Mouse (Mus musculus) midbrain, embryonic 11.5 days (tissue): ENCODE data around the gene Rad54l2. TPM values are rescaled to one million over a fixed set of nuclear protein-coding genes. Genes with fewer than 3 reads are reported as not detected.
A peak's percentile ranks its signal among the peaks of the same experiment; 100 is the strongest.

Experiments used
- ATAC-seq: fragments of 200-750 bp; cut with Nextera tagmentation; 2 replicates; pipeline ENCODE4 v1.8.0; 2017; ENCODE audit warnings: moderate TSS enrichment, moderate library complexity; ENCODE audit not compliant: low FRiP score
- DNase-seq: peaks from one replicate; pipeline ENCODE4 v3.0.0; 2015; ENCODE audit warnings: low spot score; ENCODE audit errors: missing footprints
- H3K27ac ChIP-seq: fragments of 300-500 bp; sonication (generic); 2 replicates; pipeline ENCODE4 v1.5.1; 2014; ENCODE audit warnings: low read depth, low read length
- H3K27me3 ChIP-seq: fragments of 300-500 bp; sonication (generic); 2 replicates; pipeline ENCODE4 v1.6.1; 2014; ENCODE audit warnings: mild to moderate bottlenecking, low read length, moderate library complexity, mixed read lengths; ENCODE audit not compliant: control insufficient read depth, insufficient read depth
- H3K36me3 ChIP-seq: fragments of 300-500 bp; sonication (generic); 2 replicates; pipeline ENCODE4 v1.6.1; 2014; ENCODE audit warnings: mild to moderate bottlenecking, low read length, moderate library complexity, mixed read lengths; ENCODE audit not compliant: control insufficient read depth, insufficient read depth
- H3K4me1 ChIP-seq: fragments of 300-500 bp; sonication (generic); 2 replicates; pipeline ENCODE4 v1.6.1; 2014; ENCODE audit warnings: low read length; ENCODE audit not compliant: control insufficient read depth, insufficient read depth
- H3K4me2 ChIP-seq: fragments of 300-500 bp; sonication (generic); 2 replicates; pipeline ENCODE4 v1.6.1; 2014; ENCODE audit warnings: mild to moderate bottlenecking, moderate library complexity
- H3K4me3 ChIP-seq: fragments of 300-500 bp; sonication (generic); 2 replicates; pipeline ENCODE4 v1.5.1; 2014; ENCODE audit warnings: low read depth, low read length
- H3K9ac ChIP-seq: fragments of 300-500 bp; sonication (generic); 2 replicates; pipeline ENCODE4 v1.6.1; 2014; ENCODE audit warnings: low read length
- H3K9me3 ChIP-seq: fragments of 300-500 bp; sonication (generic); 2 replicates; pipeline ENCODE4 v1.6.1; 2016; ENCODE audit warnings: low read length; ENCODE audit not compliant: control insufficient read depth
- WGBS: fragments of 180-500 bp; shearing (Covaris S2); extraction: QIAGEN DNeasy Blood & Tissue Kit; methylation state at CpG from one replicate; pipeline ENCODE4 v1.1.7; 2014; 5-methylcytosine and 5-hydroxymethylcytosine counted together
- polyA plus RNA-seq: library from polyadenylated mRNA; unstranded; fragments of >200 nt; fragmentation: Nextera tagmentation; extraction: Ambion mirVana; gene quantifications from 2 replicates; pipeline ENCODE4 v1.2.1, GENCODE M21; 2014

Rad54l2 gene
- polyA plus RNA-seq, 1 experiment from 2014 or later: 6.1 TPM

DNA sequence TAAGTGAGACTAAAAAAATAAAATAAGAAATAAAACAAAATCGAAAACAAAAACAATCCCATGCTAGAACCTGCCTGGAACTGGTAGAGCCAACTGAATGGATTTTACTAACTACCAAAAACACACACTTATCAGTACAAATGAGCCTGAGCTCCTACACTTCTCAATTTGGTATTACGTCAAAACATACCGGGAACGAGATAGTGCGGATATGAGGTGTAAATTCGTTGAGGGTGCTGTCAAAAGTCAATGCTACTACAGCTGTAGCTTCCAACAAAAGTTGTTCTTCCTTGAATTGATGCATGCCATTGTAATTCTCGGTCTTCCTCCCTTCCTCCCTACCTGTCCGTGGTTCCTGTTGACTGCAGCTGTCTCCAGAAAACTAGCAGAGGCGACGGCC, 369 bp upstream of the Rad54l2 start:
- Histone ChIP-seq H3K27ac (no peak overlapping the region), H3K36me3 (no peaks in the 10 kb centered on the region)

GRCm38 (mm10) chr9:106787979-106788811, 799 bp downstream of the Rad54l2 start:
- no peaks in the 10 kb centered on the region for H3K27me3 ChIP-seq
- no peaks in the 10 kb centered on the region for H3K9me3 ChIP-seq
- no peaks in the 10 kb centered on the region for H3K36me3 ChIP-seq
- peak overlapping the region; percentile 65 for H3K27ac ChIP-seq
- peak overlapping the region; percentile 95 for H3K9ac ChIP-seq
- H3K4me2 ChIP-seq: peak overlapping the region; percentile 79
- ATAC-seq (peak; percentile 38), DNase-seq (peak; percentile 90)
- 9% methylated on average over 23 of the region's 23 CpGs for WGBS
- peak overlapping the region; percentile 85 for H3K4me3 ChIP-seq
- peaks cover 6% of the 10 kb centered on the region; the same call in 1 of the 2 replicates for H3K4me1 ChIP-seq

More for the DNA sequence above, 369 bp upstream of the Rad54l2 start:
- H3K27me3 ChIP-seq: no peaks in the 10 kb centered on the region
- 19% methylated on average over 10 of the region's 10 CpGs for WGBS
- H3K4me1 ChIP-seq: peaks cover 6% of the 10 kb centered on the region; the same call in 1 of the 2 replicates
- peak; percentile 20; the same call in 1 of the 2 replicates for ATAC-seq
- H3K4me2 ChIP-seq: peak overlapping the region; percentile 79
- DNase-seq: peak; percentile 87
- H3K9ac ChIP-seq: peak overlapping the region; percentile 95
- peak overlapping the region; percentile 85 for H3K4me3 ChIP-seq
- H3K9me3 ChIP-seq: no peaks in the 10 kb centered on the region

GRCm38 (mm10) chr9:106785206-106785605, 3.8 kb downstream of the Rad54l2 start:
- no peaks in the 10 kb centered on the region for H3K9me3 ChIP-seq
- H3K27me3 ChIP-seq: no peaks in the 10 kb centered on the region
- 90% methylated on average over 3 of the region's 3 CpGs for WGBS
- DNase-seq (no peak), ATAC-seq (no peak)
- H3K4me3 ChIP-seq: no peak overlapping the region
- H3K36me3 ChIP-seq: no peaks in the 10 kb centered on the region
- peaks cover 6% of the 10 kb centered on the region; the same call in 1 of the 2 replicates for H3K4me1 ChIP-seq
- no peak overlapping the region for H3K27ac ChIP-seq
- no peak overlapping the region for H3K9ac ChIP-seq
- no peak overlapping the region for H3K4me2 ChIP-seq

GRCm38 (mm10) chr9:106783554-106783953, 5.4 kb downstream of the Rad54l2 start:
- Histone ChIP-seq H3K4me3 (no peak overlapping the region), H3K9me3 (no peaks in the 10 kb centered on the region), H3K4me2 (no peak overlapping the region), H3K27ac (no peak overlapping the region), H3K4me1 (peaks cover 6% of the 10 kb centered on the region; the same call in 1 of the 2 replicates), H3K9ac (no peak overlapping the region), H3K27me3 (no peaks in the 10 kb centered on the region), H3K36me3 (no peaks in the 10 kb centered on the region)
- 98% methylated on average over 2 of the region's 2 CpGs for WGBS
- DNase-seq: no peak
- ATAC-seq: no peak

DNA sequence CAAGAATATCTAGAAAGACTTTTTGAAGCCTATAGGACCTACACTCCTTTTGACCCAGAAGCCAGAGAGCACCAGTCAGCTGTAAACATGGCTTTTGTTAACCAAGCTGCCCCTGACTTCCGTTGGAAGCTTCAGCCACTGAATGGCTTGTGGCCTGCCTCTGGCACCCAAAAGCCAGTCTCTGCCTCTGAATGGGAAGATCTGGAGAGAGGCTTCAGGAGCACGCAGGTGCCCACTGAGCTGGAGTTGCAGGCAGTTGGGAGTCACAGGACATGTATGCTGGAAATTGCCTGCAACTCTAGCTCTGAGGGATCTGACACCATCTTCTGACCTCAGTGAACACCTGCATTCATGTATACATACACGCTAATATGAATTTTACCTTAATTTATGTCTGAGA, 8.9 kb downstream of the Rad54l2 start:
- Histone ChIP-seq H3K4me1 (no peaks in the 10 kb centered on the region), H3K27me3 (no peaks in the 10 kb centered on the region)
- 81% methylated on average over 3 of the region's 3 CpGs for WGBS

DNA sequence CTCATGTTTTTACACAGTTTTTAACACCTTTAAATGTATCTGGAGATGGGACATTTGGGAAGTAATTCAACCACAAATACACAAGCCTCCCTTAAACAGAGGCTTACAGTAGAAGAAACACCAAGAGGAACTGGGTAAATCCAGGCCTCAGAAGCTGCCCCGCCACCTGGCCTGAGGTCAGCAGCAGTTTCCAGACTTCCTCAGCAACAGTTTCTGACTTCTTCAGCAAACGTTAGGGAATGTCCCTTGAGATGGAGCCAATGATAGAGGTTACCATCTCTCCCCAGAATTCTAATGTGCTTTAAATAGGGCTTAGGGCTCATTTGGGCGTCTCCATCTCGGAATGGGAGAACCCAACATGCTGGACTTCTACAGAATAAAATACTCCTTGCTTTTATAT, 10.7 kb downstream of the Rad54l2 start:
- Histone ChIP-seq H3K9me3 (no peaks in the 10 kb centered on the region), H3K36me3 (no peaks in the 10 kb centered on the region), H3K4me2 (no peak overlapping the region), H3K27ac (no peak overlapping the region), H3K9ac (no peak overlapping the region), H3K27me3 (no peaks in the 10 kb centered on the region), H3K4me1 (no peaks in the 10 kb centered on the region), H3K4me3 (no peak overlapping the region)
- no peak for DNase-seq
- 83% methylated on average over 4 of the region's 4 CpGs for WGBS
- no peak for ATAC-seq

More for the DNA sequence above, 8.9 kb downstream of the Rad54l2 start:
- ATAC-seq (no peak), DNase-seq (no peak)
- no peak overlapping the region for H3K4me2 ChIP-seq
- H3K27ac ChIP-seq: no peak overlapping the region
- no peaks in the 10 kb centered on the region for H3K36me3 ChIP-seq
- no peaks in the 10 kb centered on the region for H3K9me3 ChIP-seq
- H3K4me3 ChIP-seq: no peak overlapping the region
- H3K9ac ChIP-seq: no peak overlapping the region

- no peaks in the 10 kb centered on the region for H3K4me1 ChIP-seq
- no peak overlapping the region for H3K4me3 ChIP-seq
- ATAC-seq (no peak), DNase-seq (no peak)
- H3K36me3 ChIP-seq: no peaks in the 10 kb centered on the region
- H3K27ac ChIP-seq: no peak overlapping the region
- no peaks in the 10 kb centered on the region for H3K9me3 ChIP-seq
- no peak overlapping the region for H3K4me2 ChIP-seq
- H3K9ac ChIP-seq: no peak overlapping the region
- H3K27me3 ChIP-seq: no peaks in the 10 kb centered on the region
- WGBS: 88% methylated on average over 3 of the region's 3 CpGs
Measured at GRCm38 (mm10) chr9:106777423-106777822, 11.6 kb downstream of the Rad54l2 start.

DNA sequence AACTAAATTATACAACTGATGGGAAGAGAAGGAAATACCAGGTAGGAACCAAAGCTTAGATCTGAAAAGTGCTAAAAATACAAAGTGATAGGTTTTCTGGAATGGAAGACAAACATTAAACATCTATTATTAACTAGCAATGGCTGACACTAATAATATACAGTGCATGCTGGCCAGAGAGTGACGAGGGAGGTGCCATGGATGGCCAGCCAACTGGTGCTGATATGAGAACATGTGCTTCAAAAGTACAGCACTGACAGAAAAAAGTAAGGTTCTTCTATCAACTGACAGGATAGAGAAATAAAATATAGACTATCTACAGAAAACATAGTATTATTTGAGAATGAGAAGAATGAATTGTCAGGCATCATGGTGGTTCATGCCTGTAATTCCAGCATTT, 12.9 kb downstream of the Rad54l2 start:
- Histone ChIP-seq H3K36me3 (no peaks in the 10 kb centered on the region), H3K27me3 (no peaks in the 10 kb centered on the region), H3K9me3 (no peaks in the 10 kb centered on the region), H3K27ac (no peak overlapping the region), H3K4me1 (no peaks in the 10 kb centered on the region), H3K4me3 (no peak overlapping the region), H3K4me2 (no peak overlapping the region), H3K9ac (no peak overlapping the region)
- DNase-seq (no peak), ATAC-seq (no peak)
- WGBS: 94% methylated on average over 1 of the region's 1 CpGs

GRCm38 (mm10) chr9:106771770-106772169, 17.2 kb downstream of the Rad54l2 start:
- 97% methylated on average over 2 of the region's 2 CpGs for WGBS
- no peaks in the 10 kb centered on the region for H3K9me3 ChIP-seq
- no peak overlapping the region for H3K9ac ChIP-seq

More at GRCm38 (mm10) chr9:106771770-106772169, 17.2 kb downstream of the Rad54l2 start:
- Histone ChIP-seq H3K27ac (no peak overlapping the region), H3K36me3 (no peaks in the 10 kb centered on the region), H3K4me1 (no peaks in the 10 kb centered on the region), H3K4me3 (no peak overlapping the region), H3K27me3 (no peaks in the 10 kb centered on the region), H3K4me2 (no peak overlapping the region)
- no peak for DNase-seq
- no peak for ATAC-seq
